Mouse (Mus musculus) urinary bladder, postnatal 36 days (tissue): ENCODE measurements around the gene Hcfc2.

Experiments used
- DNase-seq, 2 experiments: peaks; one replicate each; pipeline ENCODE4 v3.0.0; 2022; ENCODE audit warnings: low spot score in 2 of 2, mixed read lengths in 1 of 2

Gene Hcfc2

DNA sequence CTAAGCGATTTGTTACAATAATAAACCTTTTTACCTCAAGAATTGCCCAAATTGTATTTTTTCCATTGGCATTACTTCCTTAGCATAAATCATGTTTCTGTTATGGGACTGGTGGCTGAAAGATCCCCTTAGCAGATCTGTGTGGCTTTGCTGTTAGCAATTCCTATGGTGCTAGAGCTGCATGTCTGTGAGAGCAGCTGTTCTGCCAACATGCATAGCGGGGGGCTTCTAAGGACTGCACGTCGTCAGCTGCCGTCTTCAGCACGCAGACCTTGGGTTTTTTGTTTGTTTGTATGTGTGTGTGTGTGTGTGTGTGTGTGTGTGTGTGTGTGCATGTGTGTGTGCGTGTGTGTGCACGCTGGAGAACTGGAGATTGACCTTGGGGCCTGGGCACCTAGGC, 45.4 kb downstream of the Hcfc2 start:
- no peak for DNase-seq

GRCm38 (mm10) chr10:82741876-82742275, 45.9 kb downstream of the Hcfc2 start:
- no peak for DNase-seq

DNA sequence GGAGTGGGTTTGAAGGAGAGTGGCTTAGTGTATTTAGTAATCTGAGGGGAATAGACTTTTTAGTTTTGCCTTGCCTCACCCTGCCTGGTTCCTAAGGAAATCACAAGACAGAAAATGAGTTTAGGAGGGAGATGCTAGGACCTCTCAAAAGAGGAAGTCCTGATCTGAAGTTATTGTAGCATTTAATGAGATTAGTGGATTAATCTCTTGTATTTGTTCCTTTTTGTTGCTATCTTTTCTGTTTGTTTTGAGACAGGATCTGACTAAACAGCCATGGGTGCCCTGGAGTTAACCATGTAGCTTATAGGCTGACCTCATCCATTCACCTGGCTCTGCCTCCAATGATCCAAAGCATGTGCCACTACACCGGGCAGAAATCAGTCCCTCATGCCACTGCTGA, 46.6 kb downstream of the Hcfc2 start:
- DNase-seq, result no peak

DNA sequence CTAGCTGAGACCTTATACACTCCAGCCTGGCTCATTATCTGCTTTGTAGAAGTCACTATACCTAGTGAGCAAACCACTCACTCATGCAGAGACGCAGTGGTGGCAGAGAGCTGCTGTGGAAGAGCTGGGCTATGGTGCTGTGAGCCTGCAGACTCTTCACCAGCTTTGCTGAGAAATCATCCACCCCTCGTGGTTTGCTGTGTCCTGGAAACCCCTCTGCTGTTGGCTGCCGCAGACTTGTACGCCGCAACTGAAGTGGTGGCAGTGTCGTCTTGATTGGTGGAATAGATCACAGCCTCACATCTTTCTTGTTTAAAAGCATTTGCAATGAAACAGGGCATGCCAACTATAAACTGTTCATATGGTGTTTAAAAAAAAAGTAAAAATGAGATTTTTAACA, 48.3 kb downstream of the Hcfc2 start:
- no peak for DNase-seq

- DNase-seq, result no peak
These were observed 49.3 kb downstream of the Hcfc2 start for GRCm38 (mm10) chr10:82745301-82745700.

GRCm38 (mm10) chr10:82746988-82747850, 51.3 kb downstream of the Hcfc2 start:
- no peak for DNase-seq

DNA sequence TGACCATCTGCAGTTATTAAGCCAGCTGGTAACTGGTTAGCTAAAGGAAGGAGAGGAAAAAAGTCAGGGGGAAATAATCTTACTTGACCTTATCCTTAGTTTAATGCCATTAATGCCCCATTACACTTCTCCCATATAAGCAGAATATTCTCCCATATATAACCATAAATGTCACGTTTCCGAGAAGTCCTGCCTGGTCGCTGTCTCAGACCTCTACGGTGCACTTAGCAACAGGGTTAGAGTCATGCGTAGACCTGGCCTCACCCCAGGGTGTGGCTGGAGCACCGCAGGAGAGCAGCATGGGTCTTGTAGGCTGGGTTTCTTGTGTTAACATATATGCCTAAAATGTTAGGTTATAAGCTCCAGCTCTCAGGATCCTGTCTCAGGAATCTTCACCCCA, 54.8 kb downstream of the Hcfc2 start:
- no peak for DNase-seq

DNA sequence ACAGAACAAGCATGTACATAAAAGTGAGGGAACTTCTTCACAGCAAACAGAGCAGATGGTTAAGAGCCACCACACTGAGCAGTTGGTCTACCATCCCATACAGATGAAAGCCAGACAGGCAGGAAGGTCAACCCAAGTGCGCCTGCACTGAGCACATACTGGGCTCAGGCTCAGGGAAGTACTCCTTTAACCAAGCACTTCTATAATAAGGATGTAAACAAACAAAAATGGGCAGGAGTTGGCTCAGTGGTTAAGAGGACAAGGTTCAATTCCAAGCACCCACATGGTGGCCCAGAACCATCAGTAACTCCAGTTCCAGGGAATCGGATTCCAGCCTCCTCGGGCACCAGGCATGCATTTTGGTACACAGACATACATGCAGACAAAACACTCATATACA, 57.0 kb downstream of the Hcfc2 start:
- DNase-seq, result no peak

DNA sequence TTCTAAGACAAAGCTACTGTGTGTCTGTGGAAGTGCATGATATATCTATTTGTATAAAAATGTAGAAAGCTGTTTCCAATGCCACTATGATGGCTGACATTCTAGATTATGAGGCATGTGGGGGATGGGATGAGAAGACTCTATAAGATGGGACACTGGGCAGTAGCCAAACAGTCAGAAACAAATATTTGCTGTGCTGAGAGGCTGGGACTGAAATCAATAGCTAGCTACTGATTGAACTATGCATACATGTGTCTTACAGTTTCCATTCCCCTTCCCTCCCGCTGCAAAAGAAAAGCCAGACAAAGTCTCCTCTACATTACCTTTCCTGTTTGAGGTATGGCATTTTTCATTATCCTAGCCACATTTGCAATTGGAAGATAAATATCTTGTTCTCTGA, 58.7 kb downstream of the Hcfc2 start:
- DNase-seq, result no peak

DNA sequence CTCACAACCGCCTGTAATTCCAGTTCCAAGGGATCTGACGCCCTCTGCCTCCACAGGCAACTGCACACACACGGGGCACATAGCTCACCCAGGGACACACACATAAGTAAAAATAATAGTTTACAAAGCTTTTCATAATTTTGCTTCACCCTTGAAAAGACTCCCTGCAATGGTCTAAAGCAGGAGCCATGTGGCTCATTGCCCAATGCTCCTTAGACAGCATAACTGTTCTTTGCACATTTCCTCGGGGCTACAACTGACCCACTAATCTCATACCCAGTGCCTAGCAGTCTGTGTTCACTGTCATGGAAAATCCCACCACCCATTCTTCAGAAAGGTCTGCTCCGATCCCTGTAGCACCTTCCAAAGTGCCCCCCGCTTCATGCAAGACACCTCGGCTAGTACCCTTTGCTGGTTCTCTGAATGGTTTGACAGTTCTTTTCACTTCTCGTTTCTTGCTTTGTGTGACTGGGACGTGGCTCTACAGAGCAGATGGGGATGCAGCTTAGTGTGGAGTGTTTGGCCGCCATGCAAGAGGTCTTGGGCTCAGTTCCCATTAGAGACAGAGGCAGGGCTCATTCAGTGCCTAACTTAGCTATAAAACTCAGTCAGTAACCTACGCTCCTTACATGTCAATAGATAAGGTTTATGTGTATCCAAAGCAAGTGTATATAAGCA, 59.4 kb downstream of the Hcfc2 start:
- no peak for DNase-seq

DNA sequence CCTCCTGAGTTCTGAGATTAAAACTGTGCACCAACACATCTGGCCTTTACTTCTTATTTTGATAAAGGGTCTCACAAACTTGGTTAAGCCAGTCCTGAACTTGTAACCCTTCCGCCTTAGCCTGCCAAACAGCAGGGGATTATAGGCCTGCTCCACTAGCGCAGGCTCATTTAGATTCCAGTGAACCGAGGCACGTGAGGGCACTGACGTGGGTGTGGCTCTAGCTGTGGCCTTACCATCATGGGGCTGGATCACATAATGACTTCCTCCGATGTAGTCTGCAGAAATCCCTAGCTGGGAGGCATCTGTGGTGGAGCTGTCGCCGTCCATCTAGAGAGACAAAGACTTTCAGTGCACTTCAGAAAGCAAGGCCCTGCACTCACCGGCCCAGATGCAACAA, 60.5 kb downstream of the Hcfc2 start:
- no peak for DNase-seq

- no peak for DNase-seq
These were observed 61.4 kb downstream of the Hcfc2 start for GRCm38 (mm10) chr10:82757341-82757740.

DNA sequence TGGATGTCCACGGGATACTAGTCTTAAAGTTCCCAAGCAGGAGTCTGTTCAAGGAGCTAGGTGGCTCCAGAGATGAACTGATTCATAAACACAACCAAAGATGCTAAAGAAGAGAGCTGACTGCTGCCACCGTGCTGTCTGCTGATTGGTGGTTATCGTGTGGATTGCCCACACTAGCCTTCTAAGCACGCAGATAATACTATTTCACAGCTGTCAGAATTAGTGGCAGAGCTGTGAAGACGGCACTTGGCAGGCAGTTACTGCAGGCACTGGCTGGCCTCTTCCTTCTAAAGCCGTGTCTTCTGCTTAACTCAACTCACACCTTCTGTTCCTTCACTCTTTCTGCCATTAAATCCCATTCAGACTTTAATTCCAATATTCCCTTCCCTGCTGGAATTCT, 62.4 kb downstream of the Hcfc2 start:
- no peak for DNase-seq

DNA sequence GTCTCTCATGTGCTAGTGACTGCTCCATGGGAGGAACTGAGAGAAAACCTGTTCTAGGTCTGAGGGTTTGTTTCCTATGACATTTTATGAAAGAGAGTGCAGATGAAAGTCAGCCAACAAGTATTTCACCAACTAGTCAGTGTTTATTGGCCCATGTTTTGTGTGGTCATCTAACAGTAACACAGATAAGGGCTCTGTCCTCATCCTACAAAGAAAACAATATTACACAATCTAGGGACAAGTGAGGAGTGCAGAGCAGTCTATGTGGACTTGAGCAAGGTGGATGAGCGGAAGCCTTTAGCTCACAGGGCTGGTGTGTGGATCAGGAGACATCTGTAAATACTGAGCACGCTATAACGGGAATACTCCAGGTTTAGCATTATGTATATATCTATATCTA, 62.9 kb downstream of the Hcfc2 start:
- no peak for DNase-seq

DNA sequence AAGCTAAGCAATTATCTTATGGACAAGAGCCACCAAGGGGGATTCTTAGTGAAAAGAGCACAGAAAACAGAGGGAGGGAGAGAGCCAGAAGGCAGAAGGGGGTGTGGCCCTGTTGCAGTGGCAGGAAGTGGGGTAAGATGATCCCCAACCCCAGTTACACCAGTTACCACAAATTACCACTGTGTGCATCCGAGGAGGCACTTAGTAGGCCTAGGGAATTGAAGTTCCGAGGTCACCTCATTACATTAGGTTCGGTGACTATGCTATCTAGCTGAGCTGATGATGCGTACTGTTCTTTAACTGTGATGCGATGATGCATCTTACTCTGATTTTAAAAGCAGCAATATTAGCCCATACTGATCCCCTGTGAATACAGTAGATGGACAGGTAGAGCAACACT, 63.7 kb downstream of the Hcfc2 start:
- DNase-seq, result no peak

GRCm38 (mm10) chr10:82761037-82761811, 65.3 kb downstream of the Hcfc2 start:
- DNase-seq, result no peak

DNA sequence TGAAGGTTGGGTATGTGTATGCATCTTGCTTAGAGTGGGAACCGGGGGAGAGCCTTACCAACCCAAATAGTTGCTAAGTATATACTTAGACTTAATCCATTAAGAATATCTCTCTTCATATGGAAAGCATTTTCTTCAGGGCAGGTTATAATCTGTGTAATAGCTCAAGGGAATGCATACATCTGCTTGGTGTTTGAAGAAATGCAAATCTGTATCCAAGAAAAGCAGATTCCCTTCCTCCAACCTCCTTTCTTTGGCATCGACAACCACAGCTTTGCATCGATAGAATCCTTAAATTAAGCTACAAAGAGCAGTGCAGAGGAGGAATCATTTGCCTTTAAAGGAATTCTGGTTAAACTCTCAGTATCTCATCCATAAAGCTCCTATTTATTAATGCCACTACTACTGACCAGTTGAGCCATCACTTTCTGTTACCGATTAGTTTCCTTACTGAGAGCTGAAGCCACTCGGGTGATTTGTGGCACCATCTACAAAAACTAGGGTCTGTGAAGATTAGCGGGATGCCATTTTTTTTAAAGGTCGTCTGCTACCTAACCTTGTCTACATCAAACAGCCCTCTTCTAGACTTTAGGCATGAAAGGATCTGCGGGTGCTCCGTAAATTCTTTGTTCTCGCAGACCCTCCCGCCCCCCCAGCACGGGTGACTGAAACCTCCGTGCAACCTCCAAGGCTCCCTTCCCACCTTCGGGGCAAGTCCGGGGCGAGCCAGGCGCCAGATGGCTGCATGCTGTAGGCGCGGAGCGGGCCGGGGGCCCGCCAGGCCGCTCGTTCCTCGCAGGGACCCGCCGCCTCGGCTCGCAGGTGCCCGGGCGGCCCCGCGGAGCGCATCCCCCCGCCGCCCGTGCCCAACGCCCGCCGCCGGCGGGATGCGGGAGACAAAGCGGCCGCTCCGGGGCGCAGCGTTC, 67.1 kb downstream of the Hcfc2 start:
- peak; percentile 25 to 38 for DNase-seq

- peak; percentile 96 for DNase-seq
These were observed 68.1 kb downstream of the Hcfc2 start, which contains the start of gene Nfyb for GRCm38 (mm10) chr10:82763840-82764631. Gene Nfyb, minus strand, starts transcription at chr10:82764144.

- DNase-seq, result no peak
These were observed 72.9 kb downstream of the Hcfc2 start for GRCm38 (mm10) chr10:82768901-82769300.

DNA sequence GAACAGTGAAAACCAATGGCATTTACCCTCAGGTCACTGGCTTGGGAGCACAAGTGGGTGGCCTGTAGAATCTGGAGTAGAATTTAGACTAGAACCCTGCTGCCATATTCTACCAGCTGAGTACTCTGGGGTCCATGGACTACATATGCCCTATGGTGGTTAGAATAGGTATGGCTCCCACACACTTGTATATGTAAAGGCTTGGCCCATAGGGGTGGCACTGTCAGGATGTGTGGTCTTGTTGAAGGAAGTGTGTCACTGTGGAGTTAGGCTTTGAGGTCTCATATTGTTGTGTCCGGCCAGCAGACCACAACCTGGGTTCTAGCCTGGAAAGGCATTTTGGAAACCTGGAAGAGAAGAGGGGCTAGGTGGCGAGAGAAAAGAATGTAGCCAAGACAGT, 74.8 kb downstream of the Hcfc2 start:
- DNase-seq, result no peak
